Mouse (Mus musculus): ENCODE data around the gene Pde10a. TPM values are rescaled to one million over a fixed set of nuclear protein-coding genes. Genes with fewer than 3 reads are reported as not detected.

Gene Pde10a
- polyA plus RNA-seq, 1 experiment from 2014 or later: 3.1 TPM

DNA sequence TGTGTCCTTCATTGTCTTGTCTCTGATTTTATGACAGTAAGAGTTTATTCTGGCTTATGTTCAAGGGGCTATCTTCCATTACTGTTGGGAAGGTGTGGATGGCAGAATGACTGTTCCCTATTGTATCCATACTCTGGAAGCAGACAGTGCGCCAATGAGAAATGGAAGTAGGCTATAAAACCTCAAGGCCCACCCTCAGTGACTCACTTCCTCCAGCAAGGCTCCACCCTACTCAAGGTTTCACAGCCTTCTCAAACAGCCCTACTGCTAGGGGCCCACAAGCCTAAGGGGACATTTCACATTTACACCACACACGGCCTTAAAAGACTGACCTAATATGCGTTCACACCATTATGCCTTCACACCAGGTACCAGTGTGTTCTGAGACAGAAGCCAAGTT is 20.8 kb upstream of the Pde10a start:
- Histone ChIP-seq H3K36me3 (replicated peaks) (no peaks in the 10 kb centered on the region), H3K4me1 (peaks cover 37% of the 10 kb centered on the region), H3K9me3 (no peaks in the 10 kb centered on the region), H3K4me3 (no peak overlapping the region), H3K27ac (no peak overlapping the region), H3K27me3 (ENCODE audit: poor library complexity, severe bottlenecking) (peaks cover 20% of the 10 kb centered on the region)
- DNase-seq (ENCODE audit: extremely low spot score, low spot score): no peak
- 91% methylated on average over 3 of the region's 3 CpGs for WGBS

DNA sequence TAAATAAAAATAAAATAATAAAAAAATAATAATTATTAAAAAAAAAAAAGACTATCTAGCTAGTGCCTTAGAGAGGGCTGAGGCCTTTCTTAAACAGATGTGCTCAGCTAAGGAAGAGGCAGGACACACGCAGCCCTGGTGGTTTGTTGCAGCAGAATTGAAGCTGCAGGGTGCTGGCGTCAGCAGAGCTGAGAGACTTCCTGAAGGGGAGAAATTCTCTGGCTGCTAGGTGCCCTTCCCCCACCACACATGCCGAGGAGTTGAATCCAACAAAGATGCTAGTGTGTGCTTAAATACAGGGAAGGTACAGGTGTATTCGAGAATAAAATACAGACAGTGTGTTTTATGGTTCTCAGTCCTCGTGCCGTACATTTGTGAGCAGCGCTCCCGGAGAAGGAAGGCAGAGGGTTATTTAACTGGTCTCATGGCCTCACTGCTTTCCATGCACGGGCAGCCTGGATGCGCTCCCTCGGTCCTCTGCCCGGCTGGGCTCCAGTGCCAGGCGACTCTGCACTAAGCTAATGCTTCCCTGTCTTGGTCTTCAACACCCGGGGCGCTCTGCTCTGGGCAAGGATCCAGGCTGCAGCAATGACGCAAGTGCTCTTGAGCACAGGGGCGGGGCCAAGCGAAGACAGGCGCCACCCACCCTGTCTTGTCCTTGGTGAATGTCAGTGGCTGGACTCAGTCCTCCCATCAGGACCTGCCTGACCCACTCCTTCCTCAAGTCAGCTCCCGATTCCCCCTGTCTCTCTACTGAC is 19.3 kb upstream of the Pde10a start:
- no peaks in the 10 kb centered on the region for H3K36me3 ChIP-seq (replicated peaks)
- H3K4me1 ChIP-seq: peaks cover 37% of the 10 kb centered on the region
- WGBS: 1% methylated on average over 20 of the region's 20 CpGs
- peak overlapping the region; percentile 72 for H3K27ac ChIP-seq
- H3K9me3 ChIP-seq: no peaks in the 10 kb centered on the region
- DNase-seq (ENCODE audit: extremely low spot score, low spot score): peak; percentile 63
- peak overlapping the region; percentile 56 for H3K4me3 ChIP-seq
- peaks cover 20% of the 10 kb centered on the region for H3K27me3 ChIP-seq (ENCODE audit: poor library complexity, severe bottlenecking)

DNA sequence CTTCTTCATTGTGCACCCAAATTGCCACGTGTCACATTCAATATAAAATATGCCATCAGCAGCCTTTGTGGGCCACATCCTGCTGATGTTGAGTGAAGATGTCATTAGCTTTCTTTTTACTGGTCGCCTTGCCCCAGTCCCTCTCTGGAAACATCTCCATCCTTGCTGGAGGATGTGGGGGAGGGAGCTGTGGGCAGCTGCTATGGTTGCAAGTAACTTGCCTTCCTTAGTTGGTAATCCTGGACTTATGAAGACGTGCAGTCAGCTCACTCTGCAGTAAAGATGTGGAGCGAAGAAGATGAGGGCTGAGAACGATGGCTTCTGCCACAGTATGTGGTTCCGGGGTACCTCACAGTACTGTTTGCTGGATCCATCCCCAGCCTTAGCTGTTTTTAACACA is 18.4 kb upstream of the Pde10a start:
- no peaks in the 10 kb centered on the region for H3K9me3 ChIP-seq
- no peak overlapping the region for H3K27ac ChIP-seq
- no peaks in the 10 kb centered on the region for H3K36me3 ChIP-seq (replicated peaks)
- H3K4me3 ChIP-seq: no peak overlapping the region
- H3K27me3 ChIP-seq (ENCODE audit: poor library complexity, severe bottlenecking): peaks cover 20% of the 10 kb centered on the region
- no peak for DNase-seq (ENCODE audit: extremely low spot score, low spot score)
- 56% methylated on average over 6 of the region's 6 CpGs for WGBS
- peaks cover 37% of the 10 kb centered on the region for H3K4me1 ChIP-seq

DNA sequence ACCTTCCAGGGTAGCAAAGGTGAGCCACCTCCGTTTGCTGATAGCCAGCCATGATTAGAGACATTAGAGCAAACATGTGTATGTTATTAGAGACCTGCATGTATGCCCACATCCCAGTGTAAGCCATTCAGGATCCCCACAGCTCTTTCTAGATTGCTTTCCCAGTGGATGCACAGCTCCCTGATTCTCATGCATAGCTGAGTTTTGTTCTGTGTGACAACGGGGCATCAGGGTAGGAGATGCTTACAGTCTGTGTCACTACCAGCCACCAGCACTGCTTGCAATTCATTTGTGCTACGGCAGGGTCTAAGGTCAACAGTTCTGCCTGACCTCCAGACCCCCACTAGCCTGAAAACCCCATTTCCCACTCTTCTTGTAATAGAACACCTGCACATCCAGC is 17.5 kb upstream of the Pde10a start:
- H3K27ac ChIP-seq: 0 out of 2 replicates have a peak overlapping the region, but pooled peaks have one; percentile 27
- H3K27me3 ChIP-seq (ENCODE audit: poor library complexity, severe bottlenecking): peaks cover 20% of the 10 kb centered on the region
- WGBS: 8% methylated on average over 3 of the region's 3 CpGs
- H3K4me1 ChIP-seq: peaks cover 37% of the 10 kb centered on the region
- H3K36me3 ChIP-seq (replicated peaks): no peaks in the 10 kb centered on the region
- no peak for DNase-seq (ENCODE audit: extremely low spot score, low spot score)
- no peaks in the 10 kb centered on the region for H3K9me3 ChIP-seq
- peak overlapping the region; percentile 44; the same call in 1 of the 2 replicates for H3K4me3 ChIP-seq

DNA sequence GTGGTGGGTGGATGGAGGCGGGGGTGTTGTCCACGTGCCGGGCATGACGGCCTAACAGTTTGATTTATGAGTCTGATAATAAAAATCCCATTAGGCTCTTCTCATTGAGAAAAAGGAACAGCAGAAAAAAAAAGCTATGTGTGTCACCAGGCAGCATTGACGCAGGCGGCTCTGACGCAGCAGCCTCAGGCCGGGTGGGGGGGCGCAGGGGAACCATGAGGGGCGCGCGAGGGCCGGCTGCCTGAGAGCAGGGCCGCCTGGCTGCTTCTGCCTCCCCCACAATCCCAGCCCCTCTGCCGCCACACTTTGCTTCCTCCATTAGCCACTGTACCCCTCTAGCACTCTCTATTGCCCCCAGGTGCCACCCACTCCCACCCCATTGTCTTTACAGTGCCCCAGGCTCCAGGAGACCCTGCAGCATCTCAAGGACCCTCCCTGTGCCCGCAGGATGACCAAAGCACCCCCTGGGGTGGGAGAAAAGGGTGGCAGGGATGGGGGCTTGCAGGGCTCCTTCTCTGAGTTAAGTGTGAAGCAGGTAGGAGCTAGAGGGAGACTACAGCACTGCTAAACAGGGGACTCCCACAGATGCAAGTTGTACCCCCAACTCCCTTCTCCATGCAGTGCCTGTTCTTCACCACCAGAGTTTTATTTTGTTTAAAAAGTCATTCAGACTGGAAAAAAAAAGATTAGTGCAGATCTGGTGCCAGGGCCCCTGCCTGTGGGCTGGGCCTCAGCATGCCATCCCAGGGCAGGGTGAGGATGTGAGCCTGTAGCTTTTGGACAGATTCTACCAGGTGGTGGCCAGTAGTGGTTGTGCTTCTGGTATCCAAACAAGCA is 16.6 kb upstream of the Pde10a start:
- under 1% methylated on average over 16 of the region's 16 CpGs for WGBS
- peaks cover 37% of the 10 kb centered on the region for H3K4me1 ChIP-seq
- peak overlapping the region; percentile 90 for H3K27ac ChIP-seq
- peaks cover 20% of the 10 kb centered on the region for H3K27me3 ChIP-seq (ENCODE audit: poor library complexity, severe bottlenecking)
- H3K36me3 ChIP-seq (replicated peaks): no peaks in the 10 kb centered on the region
- peak overlapping the region; percentile 44 for H3K4me3 ChIP-seq
- DNase-seq (ENCODE audit: extremely low spot score, low spot score): peak; percentile 82
- no peaks in the 10 kb centered on the region for H3K9me3 ChIP-seq

DNA sequence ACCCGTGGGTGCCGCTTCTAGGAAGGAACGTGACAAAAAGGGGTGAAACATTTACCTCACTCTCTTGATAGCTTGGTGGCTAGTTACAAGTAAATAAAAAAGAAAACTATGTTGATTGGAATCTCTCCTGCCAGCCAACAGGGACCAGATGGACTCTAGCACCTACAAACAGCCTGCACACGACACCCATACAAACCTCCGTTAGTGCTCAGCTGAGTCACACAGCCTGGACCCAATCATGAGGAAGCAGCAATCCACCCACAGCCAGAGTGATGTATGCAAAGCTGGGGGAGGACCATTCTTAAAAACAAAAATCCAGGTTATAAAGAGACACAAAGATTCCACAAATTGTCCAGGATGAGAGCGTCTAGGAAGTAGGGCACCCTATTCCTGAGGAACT is 9.2 kb upstream of the Pde10a start:
- no peak overlapping the region for H3K27ac ChIP-seq

DNA sequence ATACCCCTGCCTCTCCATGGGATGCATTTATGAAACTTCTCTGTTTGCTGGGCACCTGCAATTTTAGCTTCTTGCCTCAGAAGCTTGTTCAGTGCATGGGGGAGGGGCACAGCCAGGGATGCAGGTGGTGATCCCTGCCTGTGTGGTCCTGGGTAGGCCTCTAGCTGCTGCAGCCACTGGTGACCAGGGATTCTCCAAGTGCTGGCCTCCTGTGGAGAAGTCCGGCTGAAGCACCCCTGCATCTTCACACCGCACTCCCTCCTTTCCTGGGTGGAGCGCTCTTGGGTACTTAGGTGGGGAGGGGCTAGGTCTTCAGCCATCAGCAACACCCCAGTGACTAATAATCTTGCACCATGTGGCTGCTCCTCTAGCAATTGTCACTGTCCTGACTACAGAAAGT is 1.2 kb upstream of the Pde10a start:
- Histone ChIP-seq H3K36me3 (replicated peaks) (no peaks in the 10 kb centered on the region), H3K9me3 (no peaks in the 10 kb centered on the region), H3K27ac (peak overlapping the region; percentile 81), H3K4me3 (peak overlapping the region; percentile 68), H3K27me3 (ENCODE audit: poor library complexity, severe bottlenecking) (peaks cover 64% of the 10 kb centered on the region), H3K4me1 (peaks cover 34% of the 10 kb centered on the region)
- DNase-seq (ENCODE audit: extremely low spot score, low spot score): no peak
- 13% methylated on average over 3 of the region's 3 CpGs for WGBS

More for the DNA sequence above, 9.2 kb upstream of the Pde10a start:
- Histone ChIP-seq H3K9me3 (no peaks in the 10 kb centered on the region), H3K27me3 (ENCODE audit: poor library complexity, severe bottlenecking) (0 out of 2 replicates have a peak, but pooled peaks cover 6% of the 10 kb centered on the region), H3K4me3 (no peak overlapping the region), H3K36me3 (replicated peaks) (no peaks in the 10 kb centered on the region), H3K4me1 (no peaks in the 10 kb centered on the region)
- DNase-seq (ENCODE audit: extremely low spot score, low spot score): no peak
- WGBS: 90% methylated on average over 6 of the region's 6 CpGs

DNA sequence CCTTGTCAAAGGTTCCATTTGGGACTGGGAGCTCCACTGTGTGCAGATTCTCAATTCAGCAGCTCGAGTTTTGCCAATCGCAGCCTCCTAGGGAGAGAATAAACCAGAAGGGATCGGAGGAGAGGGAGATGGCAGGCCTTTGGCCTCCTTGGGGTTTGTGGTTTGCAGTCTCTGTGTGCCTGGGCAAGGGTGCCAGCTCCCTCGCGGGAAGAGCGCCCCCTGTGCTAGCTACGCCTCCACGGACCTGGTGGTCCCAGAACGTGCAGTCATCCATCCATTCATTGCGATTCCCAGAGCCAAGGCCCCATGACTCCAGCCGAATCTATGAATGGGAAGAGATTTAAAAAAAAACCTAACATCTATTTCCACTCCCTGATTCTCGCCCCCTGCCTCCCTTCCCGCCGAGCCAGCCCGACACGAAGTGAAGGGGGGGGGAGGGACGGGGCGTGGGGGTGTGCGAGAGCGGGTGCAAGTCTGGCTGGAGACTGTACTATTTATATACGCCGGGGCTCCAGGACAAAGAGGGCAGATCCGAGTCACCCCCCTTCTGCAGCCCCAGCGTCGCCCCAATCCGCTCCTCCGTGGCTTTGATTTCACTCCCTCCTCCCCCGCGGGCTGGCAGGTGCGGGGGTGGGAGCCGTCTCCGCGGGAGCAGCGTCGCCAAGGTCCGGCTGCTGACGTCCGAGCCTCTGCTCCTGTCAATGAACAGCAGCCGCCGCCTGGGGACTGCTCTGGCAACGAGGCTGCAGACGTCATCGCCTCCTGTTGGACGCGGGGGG is 596 bp upstream of the Pde10a start:
- 1% methylated on average over 41 of the region's 45 CpGs for WGBS
- peak overlapping the region; percentile 81 for H3K27ac ChIP-seq
- no peaks in the 10 kb centered on the region for H3K9me3 ChIP-seq
- peak; percentile 63 for DNase-seq (ENCODE audit: extremely low spot score, low spot score)
- H3K4me1 ChIP-seq: peaks cover 34% of the 10 kb centered on the region
- peaks cover 64% of the 10 kb centered on the region for H3K27me3 ChIP-seq (ENCODE audit: poor library complexity, severe bottlenecking)
- no peaks in the 10 kb centered on the region for H3K36me3 ChIP-seq (replicated peaks)
- peak overlapping the region; percentile 68 for H3K4me3 ChIP-seq

DNA sequence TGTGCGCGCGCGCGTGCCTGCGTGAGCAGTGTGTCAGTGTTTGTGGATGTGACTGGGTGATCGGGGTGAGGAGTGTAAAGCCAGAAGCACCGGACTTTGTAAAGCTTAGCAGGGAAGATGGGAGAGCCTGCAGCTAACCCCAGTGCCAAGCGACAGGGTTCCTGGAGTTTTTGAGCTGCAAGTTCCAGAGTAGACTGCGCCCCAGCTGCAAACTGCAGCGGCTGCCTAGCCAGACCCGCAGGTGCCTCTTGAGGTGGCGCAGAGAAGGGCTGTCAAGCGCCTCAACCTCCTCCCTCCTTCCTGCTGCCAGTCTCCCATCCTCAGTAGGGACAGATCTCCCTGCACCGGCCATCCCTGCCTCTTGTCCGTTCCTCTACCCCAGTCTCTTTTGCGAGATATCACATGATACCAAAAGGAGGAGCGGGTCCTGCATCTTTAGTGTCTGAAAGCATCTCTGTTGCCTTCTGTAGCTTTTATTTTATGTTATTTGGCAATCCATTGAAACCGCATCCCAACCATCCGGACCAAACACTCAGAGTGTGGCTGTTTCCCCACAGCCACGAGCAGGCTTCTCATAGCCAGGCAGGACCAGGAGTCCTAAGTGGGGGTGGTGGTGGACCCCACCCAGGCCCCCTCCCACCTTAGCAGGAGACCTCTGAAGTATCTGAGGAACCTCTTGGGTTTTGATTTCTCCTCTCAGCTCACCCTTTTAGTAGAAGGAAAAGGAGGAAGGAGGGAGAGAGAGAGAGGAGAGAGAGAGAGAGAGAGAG is 984 bp downstream of the Pde10a start:
- Histone ChIP-seq H3K36me3 (replicated peaks) (no peaks in the 10 kb centered on the region), H3K27ac (no peak overlapping the region), H3K4me3 (peak overlapping the region; percentile 68), H3K27me3 (ENCODE audit: poor library complexity, severe bottlenecking) (peaks cover 64% of the 10 kb centered on the region), H3K4me1 (peaks cover 34% of the 10 kb centered on the region), H3K9me3 (no peaks in the 10 kb centered on the region)
- 3% methylated on average over 21 of the region's 21 CpGs for WGBS
- peak; percentile 31 for DNase-seq (ENCODE audit: extremely low spot score, low spot score)

DNA sequence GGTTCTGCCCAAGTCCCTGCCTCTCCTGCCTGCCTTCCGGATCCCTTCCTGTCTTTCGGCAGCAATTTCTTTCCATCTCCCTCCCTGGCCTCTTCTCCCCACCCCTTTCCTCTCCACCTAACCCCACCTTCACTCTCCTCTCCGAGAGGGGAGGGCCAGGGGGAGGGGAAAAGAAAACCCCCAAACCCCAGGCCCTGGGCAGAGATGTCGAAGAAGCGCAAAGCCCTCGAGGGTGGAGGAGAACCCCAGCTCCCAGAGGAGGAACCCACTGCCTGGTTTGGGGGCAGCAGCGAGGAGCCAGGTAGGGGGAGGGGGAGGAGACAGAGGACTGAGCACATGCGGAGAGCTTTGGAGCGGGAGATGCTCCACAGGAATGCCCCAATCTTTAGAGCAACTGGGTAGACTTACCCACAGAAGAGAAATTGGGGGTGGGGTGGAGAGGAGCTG is 1.7 kb downstream of the Pde10a start:
- peaks cover 64% of the 10 kb centered on the region for H3K27me3 ChIP-seq (ENCODE audit: poor library complexity, severe bottlenecking)
- H3K9me3 ChIP-seq: no peaks in the 10 kb centered on the region
- H3K36me3 ChIP-seq (replicated peaks): no peaks in the 10 kb centered on the region
- H3K27ac ChIP-seq: no peak overlapping the region
- DNase-seq (ENCODE audit: extremely low spot score, low spot score): no peak
- no peak overlapping the region for H3K4me3 ChIP-seq
- H3K4me1 ChIP-seq: peaks cover 34% of the 10 kb centered on the region
- 5% methylated on average over 9 of the region's 9 CpGs for WGBS

DNA sequence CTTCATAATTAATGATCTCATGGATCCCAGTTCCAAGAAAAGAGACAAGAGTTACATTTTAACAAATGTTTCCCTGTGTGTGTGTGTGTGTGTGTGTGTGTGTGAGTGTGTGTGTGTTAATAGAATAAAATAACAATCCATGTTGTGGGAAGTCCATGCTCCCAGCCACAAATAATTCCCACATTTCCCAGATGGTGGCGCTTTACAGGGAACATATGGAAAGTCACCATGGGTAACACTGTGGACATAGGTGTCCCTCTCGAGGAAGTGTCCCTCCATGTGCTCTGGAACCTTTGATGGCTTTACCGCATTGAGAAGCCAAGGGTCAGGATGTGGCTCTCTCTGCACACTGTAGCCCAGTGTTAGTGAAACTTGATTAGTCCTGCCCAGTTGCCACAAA is 3.5 kb downstream of the Pde10a start:
- Histone ChIP-seq H3K9me3 (no peaks in the 10 kb centered on the region), H3K27me3 (ENCODE audit: poor library complexity, severe bottlenecking) (peaks cover 48% of the 10 kb centered on the region), H3K4me3 (no peak overlapping the region), H3K27ac (no peak overlapping the region), H3K4me1 (peaks cover 32% of the 10 kb centered on the region), H3K36me3 (replicated peaks) (no peaks in the 10 kb centered on the region)
- no peak for DNase-seq (ENCODE audit: extremely low spot score, low spot score)
- 83% methylated on average over 3 of the region's 3 CpGs for WGBS

DNA sequence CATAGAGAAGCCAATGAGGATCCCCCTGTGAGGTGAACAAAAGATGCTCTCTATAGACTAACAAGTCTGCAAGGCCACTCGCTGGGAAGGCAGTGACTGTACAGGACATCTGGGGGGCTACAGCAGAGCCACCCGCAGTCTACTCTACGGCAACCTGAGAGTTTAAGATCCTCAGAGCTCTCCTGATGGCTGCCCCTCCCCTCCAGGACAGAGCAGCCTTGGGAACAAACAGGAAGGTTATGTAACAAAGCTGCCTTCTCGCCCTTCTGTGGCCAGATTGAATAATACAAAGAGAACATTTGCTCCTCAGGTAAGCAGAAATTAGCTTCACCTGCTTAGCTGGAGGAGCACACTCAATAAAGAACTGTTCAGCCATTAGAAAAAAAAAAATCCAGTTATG is 7.4 kb downstream of the Pde10a start:
- no peaks in the 10 kb centered on the region for H3K4me1 ChIP-seq
- H3K36me3 ChIP-seq (replicated peaks): no peaks in the 10 kb centered on the region
- H3K27ac ChIP-seq: no peak overlapping the region
- WGBS: 74% methylated on average over 4 of the region's 4 CpGs
- H3K4me3 ChIP-seq: no peak overlapping the region
- H3K27me3 ChIP-seq (ENCODE audit: poor library complexity, severe bottlenecking): peaks cover 9% of the 10 kb centered on the region
- no peak for DNase-seq (ENCODE audit: extremely low spot score, low spot score)
- peaks cover 4% of the 10 kb centered on the region; the same call in 1 of the 2 replicates for H3K9me3 ChIP-seq

Measured in forebrain, embryonic 10.5 days (tissue).